7 mouse cellular contexts compared by ENCODE assay signal in genomic region chr15:79400975-79401365, GRCm38 (mm10). TPM values are rescaled to one million over a fixed set of nuclear protein-coding genes. Genes with fewer than 3 reads are reported as not detected.
DNase-seq lines count a peak whose midpoint lies in the region; ATAC-seq lines count a peak whose summit lies in the region.

No protein-coding gene starts in this region.

- H3K27me3 ChIP-seq in lung, embryonic 15.5 days, result no peaks in the 10 kb centered on the region
- H3K27me3 ChIP-seq in intestine, embryonic 16.5 days (replicated peaks; ENCODE audit: control insufficient read depth, insufficient read depth, low read length), result no peaks in the 10 kb centered on the region
- no peaks in the 10 kb centered on the region for H3K27me3 ChIP-seq in stomach, embryonic 14.5 days (ENCODE audit: control insufficient read depth, insufficient read depth, low read length)

- WGBS in lung, embryonic 15.5 days, result 39% methylated on average over 7 of the region's 7 CpGs
- 54% methylated on average over 7 of the region's 7 CpGs for WGBS in intestine, embryonic 16.5 days
- 48% methylated on average over 7 of the region's 7 CpGs for WGBS in stomach, embryonic 14.5 days

- 0 out of 2 replicates have a peak overlapping the region, but pooled peaks have one; percentile 5 for H3K27ac ChIP-seq in lung, embryonic 15.5 days
- peak overlapping the region; percentile 23; the same call in 1 of the 2 replicates for H3K27ac ChIP-seq in intestine, embryonic 16.5 days (ENCODE audit: low read length)
- H3K27ac ChIP-seq in stomach, embryonic 14.5 days (ENCODE audit: low read length), result peak overlapping the region; percentile 52; the same call in 1 of the 2 replicates

- peak overlapping the region; percentile 4; the same call in 1 of the 2 replicates for H3K9ac ChIP-seq in lung, embryonic 15.5 days
- H3K9ac ChIP-seq in intestine, embryonic 16.5 days (ENCODE audit: low read depth, low read length), result peak overlapping the region; percentile 49
- no peak overlapping the region for H3K9ac ChIP-seq in stomach, embryonic 14.5 days (replicated peaks; ENCODE audit: low read depth, low read length)

- no peak for DNase-seq in lung, postnatal 25 days (ENCODE audit: low spot score)
- peak; percentile 54 to 64 for DNase-seq in heart, adult 9 months (ENCODE audit: low spot score in 2 of 2)
- DNase-seq in MN1 (ENCODE audit: low spot score), result no peak
- no peak for DNase-seq in frontal cortex, postnatal 10 days (ENCODE audit: low spot score in 2 of 2)

- H3K36me3 ChIP-seq in lung, embryonic 15.5 days, result no peaks in the 10 kb centered on the region
- no peaks in the 10 kb centered on the region for H3K36me3 ChIP-seq in intestine, embryonic 16.5 days (ENCODE audit: control insufficient read depth, insufficient read depth, low read length)
- no peaks in the 10 kb centered on the region for H3K36me3 ChIP-seq in stomach, embryonic 14.5 days (ENCODE audit: control insufficient read depth, insufficient read depth, low read length)

- H3K4me2 ChIP-seq in lung, embryonic 15.5 days, result peak overlapping the region; percentile 84
- H3K4me2 ChIP-seq in intestine, embryonic 16.5 days (ENCODE audit: low read depth, low read length), result peak overlapping the region; percentile 7
- peak overlapping the region; percentile 89; the same call in 1 of the 2 replicates for H3K4me2 ChIP-seq in stomach, embryonic 14.5 days (replicated peaks; ENCODE audit: low read depth, low read length)

- no peaks in the 10 kb centered on the region for H3K9me3 ChIP-seq in lung, embryonic 15.5 days
- H3K9me3 ChIP-seq in intestine, embryonic 16.5 days (ENCODE audit: control insufficient read depth, low read length), result no peaks in the 10 kb centered on the region
- no peaks in the 10 kb centered on the region for H3K9me3 ChIP-seq in stomach, embryonic 14.5 days (ENCODE audit: control insufficient read depth, low read depth, low read length)

- ATAC-seq in lung, embryonic 15.5 days (ENCODE audit: borderline replicate concordance, extremely low read depth, low FRiP score, low TSS enrichment), result no peak
- ATAC-seq in intestine, embryonic 16.5 days, result no peak
- no peak for ATAC-seq in stomach, embryonic 14.5 days (ENCODE audit: insufficient number of reproducible peaks, insufficient read depth, low FRiP score, low read depth)

- H3K4me1 ChIP-seq in lung, embryonic 15.5 days, result peaks cover 61% of the 10 kb centered on the region
- peaks cover 38% of the 10 kb centered on the region for H3K4me1 ChIP-seq in intestine, embryonic 16.5 days (ENCODE audit: control insufficient read depth, insufficient read depth, low read length)
- H3K4me1 ChIP-seq in stomach, embryonic 14.5 days (ENCODE audit: control insufficient read depth, insufficient read depth, low read length), result peaks cover 33% of the 10 kb centered on the region

- H3K4me3 ChIP-seq in lung, embryonic 15.5 days, result peak overlapping the region; percentile 86; the same call in 1 of the 2 replicates
- no peak overlapping the region for H3K4me3 ChIP-seq in intestine, embryonic 16.5 days (ENCODE audit: low read length)
- H3K4me3 ChIP-seq in stomach, embryonic 14.5 days (ENCODE audit: low read depth, low read length), result no peak overlapping the region

RNA-seq across cellular contexts. Expression of gene Tmem184b, which starts 2.4 kb away (rescaled TPM):
- 76.4 and 76.5 TPM in 2 replicates for polyA plus RNA-seq in lung, embryonic 15.5 days (2015; fragmentation: Nextera tagmentation; extraction: Ambion mirVana)
- 43.6 and 46.4 TPM in 2 replicates for polyA plus RNA-seq in intestine, embryonic 16.5 days (2015; fragmentation: Nextera tagmentation; extraction: Ambion mirVana)
- polyA plus RNA-seq in stomach, embryonic 14.5 days (2014; fragmentation: Nextera tagmentation; extraction: Ambion mirVana), result 51.2 and 64.3 TPM in 2 replicates

RNA-seq across cellular contexts. Expression of gene Csnk1e, which starts 54.4 kb away (rescaled TPM):
- polyA plus RNA-seq in lung, embryonic 15.5 days (2015; fragmentation: Nextera tagmentation; extraction: Ambion mirVana), result 97.2 and 99.0 TPM in 2 replicates
- polyA plus RNA-seq in intestine, embryonic 16.5 days (2015; fragmentation: Nextera tagmentation; extraction: Ambion mirVana), result 28.9 and 30.8 TPM in 2 replicates
- 64.3 and 70.3 TPM in 2 replicates for polyA plus RNA-seq in stomach, embryonic 14.5 days (2014; fragmentation: Nextera tagmentation; extraction: Ambion mirVana)

RNA-seq across cellular contexts. Expression of gene Maff, which starts 54.5 kb away (rescaled TPM):
- 4.8 and 5.3 TPM in 2 replicates for polyA plus RNA-seq in lung, embryonic 15.5 days (2015; fragmentation: Nextera tagmentation; extraction: Ambion mirVana)
- polyA plus RNA-seq in intestine, embryonic 16.5 days (2015; fragmentation: Nextera tagmentation; extraction: Ambion mirVana), result 6.0 and 7.1 TPM in 2 replicates
- 4.2 and 6.1 TPM in 2 replicates for polyA plus RNA-seq in stomach, embryonic 14.5 days (2014; fragmentation: Nextera tagmentation; extraction: Ambion mirVana)

Comparison
In these comparisons a context has a peak if more than half of its experiments do, and no peak if none do; other contexts are left out.
1. H3K4me2 ChIP-seq: peak in every context shown above with its lines; median percentile 89 in stomach, embryonic 14.5 days; 84 in lung, embryonic 15.5 days; 7 in intestine, embryonic 16.5 days.
2. DNase-seq: peak in heart, adult 9 months (2 of 2); none in lung, postnatal 25 days (single experiment), MN1 (single experiment) and frontal cortex, postnatal 10 days (0 of 2).
3. Peak in every context shown above with its lines, with median percentiles within 50 percentile points of each other: H3K27ac ChIP-seq.